Mouse (Mus musculus): ENCODE measurements around the gene Fgd2. TPM values are rescaled to one million over a fixed set of nuclear protein-coding genes. Genes with fewer than 3 reads are reported as not detected.

The Fgd2 gene
- polyA plus RNA-seq, 1 experiment from 2014 or later, result 5.9 TPM

- H3K4me3 ChIP-seq (ENCODE audit: low read depth, low read length), result no peak overlapping the region
- H3K9ac ChIP-seq (ENCODE audit: low read length), result no peak overlapping the region
- H3K9me3 ChIP-seq (ENCODE audit: control insufficient read depth, low read length), result no peaks in the 10 kb centered on the region
- no peak overlapping the region for H3K27ac ChIP-seq (replicated peaks)
- peaks cover 2% of the 10 kb centered on the region; the same call in 1 of the 2 replicates for H3K4me1 ChIP-seq (replicated peaks; ENCODE audit: control insufficient read depth, insufficient read depth)
- WGBS, result 54% methylated on average over 5 of the region's 5 CpGs
- DNase-seq (ENCODE audit: low spot score) (peak; percentile 78), ATAC-seq (ENCODE audit: low FRiP score, low TSS enrichment) (peak; percentile 78)
- peak overlapping the region; percentile 53; the same call in 1 of the 2 replicates for H3K4me2 ChIP-seq (replicated peaks; ENCODE audit: low read depth)
- no peaks in the 10 kb centered on the region for H3K27me3 ChIP-seq (ENCODE audit: control insufficient read depth, insufficient read depth, low read length)
- no peaks in the 10 kb centered on the region for H3K36me3 ChIP-seq (ENCODE audit: control insufficient read depth, insufficient read depth, low read length)
- peak; percentile 59 for TF ChIP-seq CTCF (IDR thresholded peaks at IDR 0.05; ENCODE audit: low read depth)
- no peak for TF ChIP-seq EP300 (optimal IDR thresholded peaks at IDR 0.05)
These were observed 56.0 kb downstream of the Fgd2 start for GRCm38 (mm10) chr17:29416757-29417156.

DNA sequence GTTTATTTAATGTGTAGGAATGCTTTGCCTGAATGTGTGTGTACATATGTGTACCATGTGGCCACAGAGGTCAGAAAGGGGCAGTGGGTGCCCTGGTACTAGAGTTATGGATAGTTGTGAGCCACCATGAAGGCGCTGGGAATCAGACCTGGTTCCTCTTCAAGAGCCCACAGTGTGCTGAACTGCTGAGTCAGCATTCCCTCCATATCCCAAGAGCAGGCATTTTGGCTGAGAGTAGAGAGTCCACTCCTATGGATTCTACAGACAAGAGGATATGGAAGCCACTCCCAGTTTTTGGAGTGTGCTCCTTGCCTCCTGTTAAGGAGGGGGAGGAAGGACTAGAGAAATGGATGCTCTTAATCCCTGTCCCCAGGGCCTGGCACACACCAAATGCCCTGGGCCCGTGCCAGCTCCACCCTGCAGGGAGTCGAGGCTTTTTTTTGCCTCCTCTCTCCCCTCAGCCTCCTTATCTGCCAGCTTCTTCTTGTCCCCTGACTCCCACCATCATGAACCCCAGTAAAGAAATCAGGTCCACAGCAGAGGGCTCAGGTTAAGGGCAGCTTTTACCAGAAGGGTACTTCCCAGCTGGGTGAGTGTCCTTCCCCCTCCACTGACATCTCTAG, 58.2 kb downstream of the Fgd2 start:
- ATAC-seq (ENCODE audit: low FRiP score, low TSS enrichment), result no peak
- Histone ChIP-seq H3K4me2 (replicated peaks; ENCODE audit: low read depth) (no peak overlapping the region), H3K9me3 (ENCODE audit: control insufficient read depth, low read length) (no peaks in the 10 kb centered on the region), H3K27me3 (ENCODE audit: control insufficient read depth, insufficient read depth, low read length) (no peaks in the 10 kb centered on the region), H3K4me3 (ENCODE audit: low read depth, low read length) (no peak overlapping the region), H3K9ac (ENCODE audit: low read length) (no peak overlapping the region), H3K4me1 (replicated peaks; ENCODE audit: control insufficient read depth, insufficient read depth) (peaks cover 2% of the 10 kb centered on the region; the same call in 1 of the 2 replicates), H3K27ac (replicated peaks) (no peak overlapping the region), H3K36me3 (ENCODE audit: control insufficient read depth, insufficient read depth, low read length) (no peaks in the 10 kb centered on the region)
- no peak for DNase-seq (ENCODE audit: low spot score)
- no peak for TF ChIP-seq CTCF (IDR thresholded peaks at IDR 0.05; ENCODE audit: low read depth)
- TF ChIP-seq EP300 (optimal IDR thresholded peaks at IDR 0.05), result no peak
- WGBS, result 59% methylated on average over 3 of the region's 3 CpGs

DNA sequence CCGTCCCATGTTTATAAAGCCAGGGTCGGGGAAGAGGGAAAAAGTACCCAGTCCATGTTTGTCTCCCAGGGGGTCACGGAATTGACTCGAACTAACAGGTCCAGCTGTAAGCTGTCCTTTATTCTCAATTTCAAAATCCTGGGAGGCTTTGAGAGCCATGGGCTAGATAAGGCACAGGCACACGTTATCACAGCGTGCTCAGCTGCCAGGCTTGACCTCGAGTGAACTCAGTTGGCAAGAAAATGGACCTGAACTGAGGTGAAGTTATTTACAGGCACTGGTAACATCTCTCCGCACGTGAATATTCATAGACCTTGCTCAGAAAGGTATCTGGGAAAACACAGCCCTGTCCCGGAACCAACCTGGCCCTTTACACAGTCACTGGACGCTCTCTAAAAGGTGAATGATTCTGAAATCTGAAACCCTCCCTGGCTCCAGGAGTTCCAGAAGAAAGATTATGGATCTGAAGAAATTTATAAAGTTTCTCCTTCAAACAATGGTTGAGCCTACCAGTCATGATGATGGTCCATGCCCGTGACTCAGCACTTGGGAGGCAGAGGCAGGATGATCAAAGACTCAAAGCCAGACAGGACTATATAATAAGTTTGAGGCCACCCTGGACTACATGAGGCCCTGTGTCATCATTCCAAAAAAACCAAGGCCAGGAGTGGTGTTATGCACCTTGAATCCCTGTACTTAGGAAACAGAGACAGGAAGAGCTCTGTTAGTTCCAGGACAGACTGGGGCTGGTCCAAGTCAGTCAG, 59.4 kb downstream of the Fgd2 start:
- Histone ChIP-seq H3K9ac (ENCODE audit: low read length) (no peak overlapping the region), H3K27me3 (ENCODE audit: control insufficient read depth, insufficient read depth, low read length) (no peaks in the 10 kb centered on the region), H3K27ac (replicated peaks) (no peak overlapping the region), H3K4me2 (replicated peaks; ENCODE audit: low read depth) (no peak overlapping the region), H3K9me3 (ENCODE audit: control insufficient read depth, low read length) (no peaks in the 10 kb centered on the region), H3K36me3 (ENCODE audit: control insufficient read depth, insufficient read depth, low read length) (no peaks in the 10 kb centered on the region), H3K4me3 (ENCODE audit: low read depth, low read length) (no peak overlapping the region), H3K4me1 (replicated peaks; ENCODE audit: control insufficient read depth, insufficient read depth) (peaks cover 2% of the 10 kb centered on the region; the same call in 1 of the 2 replicates)
- DNase-seq (ENCODE audit: low spot score) (no peak), ATAC-seq (ENCODE audit: low FRiP score, low TSS enrichment) (no peak)
- WGBS, result 64% methylated on average over 12 of the region's 12 CpGs
- TF ChIP-seq EP300 (optimal IDR thresholded peaks at IDR 0.05), result no peak
- TF ChIP-seq CTCF (IDR thresholded peaks at IDR 0.05; ENCODE audit: low read depth), result no peak

GRCm38 (mm10) chr17:29421319-29421718, 60.6 kb downstream of the Fgd2 start:
- H3K9ac ChIP-seq (ENCODE audit: low read length), result no peak overlapping the region
- H3K4me1 ChIP-seq (replicated peaks; ENCODE audit: control insufficient read depth, insufficient read depth), result no peaks in the 10 kb centered on the region
- no peak overlapping the region for H3K27ac ChIP-seq (replicated peaks)
- no peak for ATAC-seq (ENCODE audit: low FRiP score, low TSS enrichment)
- no peak overlapping the region for H3K4me3 ChIP-seq (ENCODE audit: low read depth, low read length)
- H3K36me3 ChIP-seq (ENCODE audit: control insufficient read depth, insufficient read depth, low read length), result no peaks in the 10 kb centered on the region
- no peaks in the 10 kb centered on the region for H3K9me3 ChIP-seq (ENCODE audit: control insufficient read depth, low read length)
- no peaks in the 10 kb centered on the region for H3K27me3 ChIP-seq (ENCODE audit: control insufficient read depth, insufficient read depth, low read length)
- DNase-seq (ENCODE audit: low spot score), result no peak
- no peak for TF ChIP-seq EP300 (optimal IDR thresholded peaks at IDR 0.05)
- TF ChIP-seq CTCF (IDR thresholded peaks at IDR 0.05; ENCODE audit: low read depth), result peak; percentile 35
- 70% methylated on average over 3 of the region's 3 CpGs for WGBS
- no peak overlapping the region for H3K4me2 ChIP-seq (replicated peaks; ENCODE audit: low read depth)

GRCm38 (mm10) chr17:29422337-29422736, 61.6 kb downstream of the Fgd2 start:
- no peaks in the 10 kb centered on the region for H3K9me3 ChIP-seq (ENCODE audit: control insufficient read depth, low read length)
- H3K9ac ChIP-seq (ENCODE audit: low read length), result no peak overlapping the region
- TF ChIP-seq EP300 (optimal IDR thresholded peaks at IDR 0.05), result no peak
- TF ChIP-seq CTCF (IDR thresholded peaks at IDR 0.05; ENCODE audit: low read depth), result peak; percentile 62
- no peaks in the 10 kb centered on the region for H3K4me1 ChIP-seq (replicated peaks; ENCODE audit: control insufficient read depth, insufficient read depth)
- DNase-seq (ENCODE audit: low spot score) (no peak), ATAC-seq (ENCODE audit: low FRiP score, low TSS enrichment) (no peak)
- no peaks in the 10 kb centered on the region for H3K27me3 ChIP-seq (ENCODE audit: control insufficient read depth, insufficient read depth, low read length)
- WGBS, result 86% methylated on average over 6 of the region's 6 CpGs
- H3K4me2 ChIP-seq (replicated peaks; ENCODE audit: low read depth), result no peak overlapping the region
- H3K36me3 ChIP-seq (ENCODE audit: control insufficient read depth, insufficient read depth, low read length), result no peaks in the 10 kb centered on the region
- H3K4me3 ChIP-seq (ENCODE audit: low read depth, low read length), result no peak overlapping the region
- H3K27ac ChIP-seq (replicated peaks), result no peak overlapping the region

Data from stomach, postnatal 0 days (tissue).